Mouse (Mus musculus) ovary, postnatal 10 days (tissue): ENCODE results near the gene Gm20721.

Source experiments
- DNase-seq: peaks from one replicate; pipeline ENCODE4 v3.0.0; 2022; ENCODE audit warnings: low spot score

The Gm20721 gene

GRCm38 (mm10) chr2:174297086-174297571, 49.4 kb downstream of the Gm20721 start:
- DNase-seq = no peak

- no peak for DNase-seq
These were observed 50.5 kb downstream of the Gm20721 start for GRCm38 (mm10) chr2:174295900-174296465.

- DNase-seq = peak; percentile 46
These were observed 51.2 kb downstream of the Gm20721 start for GRCm38 (mm10) chr2:174295175-174295899.

- no peak for DNase-seq
These were observed 52.1 kb downstream of the Gm20721 start for GRCm38 (mm10) chr2:174294457-174294856.

GRCm38 (mm10) chr2:174291662-174292030, 54.9 kb downstream of the Gm20721 start:
- DNase-seq = no peak

- no peak for DNase-seq
These were observed 55.4 kb downstream of the Gm20721 start for GRCm38 (mm10) chr2:174291029-174291661.

GRCm38 (mm10) chr2:174288673-174289430, 57.7 kb downstream of the Gm20721 start:
- DNase-seq = no peak

GRCm38 (mm10) chr2:174287921-174288320, 58.6 kb downstream of the Gm20721 start:
- no peak for DNase-seq

- DNase-seq = no peak
These were observed 60.5 kb downstream of the Gm20721 start for GRCm38 (mm10) chr2:174285921-174286470.

GRCm38 (mm10) chr2:174284807-174285457, 61.6 kb downstream of the Gm20721 start:
- no peak for DNase-seq

GRCm38 (mm10) chr2:174284011-174284410, 62.5 kb downstream of the Gm20721 start, which contains the start of gene Gnas:
Gene Gnas (plus strand): TSS chr2:174284320.
- DNase-seq = no peak

GRCm38 (mm10) chr2:174283341-174283740, 63.2 kb downstream of the Gm20721 start:
- no peak for DNase-seq
